Mouse (Mus musculus): ENCODE data around the gene Zfp51. TPM values are rescaled to one million over a fixed set of nuclear protein-coding genes. Genes with fewer than 3 reads are reported as not detected.
A peak's percentile ranks its signal among the peaks of the same experiment; 100 is the strongest.
"Not testable (repeated sequence)": the region's sequence is repeated elsewhere in the genome, so short reads cannot be mapped to it uniquely, and the experiment has no call there.

Gene Zfp51
- total RNA-seq (2017) = 14.8 and 15.7 TPM in 2 replicates

GRCm38 (mm10) chr17:21450138-21450704 is at the start of gene Zfp51:
TSS of gene Zfp51 (plus strand) at chr17:21450374.
- peak; percentile 99 for ATAC-seq (replicated peaks; ENCODE audit: low read depth, poor library complexity, severe bottlenecking)

- peak; percentile 97 for ATAC-seq (replicated peaks; ENCODE audit: low read depth, poor library complexity, severe bottlenecking)
Measured at GRCm38 (mm10) chr17:21422664-21423599, 27.2 kb upstream of the Zfp51 start, which contains the start of gene Zfp54. TSS of gene Zfp54 (plus strand) at chr17:21423227.

- ATAC-seq (replicated peaks; ENCODE audit: low read depth, poor library complexity, severe bottlenecking) = not testable (repeated sequence)
Measured at GRCm38 (mm10) chr17:21438806-21439400, 11.3 kb upstream of the Zfp51 start.

- ATAC-seq (replicated peaks; ENCODE audit: low read depth, poor library complexity, severe bottlenecking) = peak; percentile 80
Measured at GRCm38 (mm10) chr17:21449669-21450068, 505 bp upstream of the Zfp51 start.

DNA sequence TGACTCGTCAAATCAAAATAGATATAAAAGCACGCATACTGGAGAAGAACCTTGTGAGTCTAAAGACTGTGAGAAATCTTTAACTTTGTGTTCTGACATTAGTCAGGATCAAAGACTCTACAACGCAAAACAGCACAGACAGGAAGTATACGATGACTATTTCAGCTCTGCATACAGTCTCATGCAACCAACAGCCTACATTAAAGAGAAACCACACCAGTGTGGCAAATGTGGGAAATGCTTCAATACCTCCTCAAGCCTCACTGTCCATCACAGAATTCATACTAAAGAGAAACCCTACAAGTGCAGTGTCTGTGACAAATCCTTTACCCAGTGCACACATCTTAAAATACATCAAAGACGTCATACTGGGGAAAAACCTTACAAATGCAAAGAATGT is 13.4 kb downstream of the Zfp51 start:
- ATAC-seq (replicated peaks; ENCODE audit: low read depth, poor library complexity, severe bottlenecking) = no peak

DNA sequence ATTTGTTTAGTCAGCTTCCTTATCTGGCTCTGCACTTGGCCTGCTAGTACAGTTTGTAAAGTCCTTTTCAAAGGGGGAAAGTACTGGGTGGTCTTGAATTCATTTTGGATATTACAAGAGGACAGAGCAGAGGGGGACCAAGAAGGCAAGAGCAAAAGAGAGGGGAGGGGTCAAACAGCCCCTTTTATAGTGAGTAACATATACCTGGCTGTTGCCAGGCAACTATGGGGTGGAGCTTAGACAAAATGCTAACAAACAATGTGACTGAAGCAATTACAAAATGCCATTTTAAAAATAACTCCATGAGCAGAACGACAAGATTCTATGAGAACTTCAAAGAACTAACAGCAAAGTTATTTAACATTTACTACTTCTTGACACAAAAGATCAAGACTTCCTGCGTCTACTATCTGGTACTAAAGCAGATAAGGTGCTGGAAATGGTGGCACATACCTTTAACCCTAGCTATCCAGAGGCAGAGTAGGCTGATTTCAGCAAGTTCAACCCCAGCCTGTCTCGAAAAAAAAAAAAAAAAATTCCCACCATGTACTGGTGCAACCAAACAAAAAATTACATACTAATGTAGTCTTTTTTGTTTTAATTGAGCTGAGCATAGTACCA is 22.0 kb downstream of the Zfp51 start:
- no peak for ATAC-seq (replicated peaks; ENCODE audit: low read depth, poor library complexity, severe bottlenecking)

DNA sequence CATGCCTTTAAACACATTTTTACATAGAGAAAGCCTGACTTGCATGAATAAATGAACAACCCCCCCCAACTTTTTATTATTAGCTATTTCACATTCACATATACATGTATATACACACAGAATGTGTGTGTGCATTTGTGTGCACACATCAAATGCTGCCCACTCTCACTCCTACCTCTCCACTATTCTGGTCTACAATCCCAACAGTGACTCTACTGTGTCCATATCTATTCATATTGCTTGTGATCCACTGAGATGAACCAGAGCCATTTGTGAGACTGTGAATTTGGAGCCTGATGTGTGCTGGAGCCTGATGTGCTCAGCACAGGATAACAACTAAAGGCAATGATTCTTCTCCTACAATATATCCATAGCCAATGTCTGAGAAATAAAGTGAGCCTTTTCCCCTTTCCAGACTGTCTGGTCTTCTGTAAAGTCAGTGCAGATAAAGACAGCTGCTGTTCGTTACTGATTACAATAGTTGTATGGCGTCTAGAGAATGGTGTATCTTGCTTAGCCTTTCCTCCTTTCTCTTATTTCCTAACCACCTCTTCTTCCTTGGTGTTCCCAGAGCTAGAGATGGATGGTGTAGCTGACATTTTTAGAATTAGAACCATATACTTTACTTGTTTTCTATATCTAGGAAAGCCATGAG is 22.6 kb downstream of the Zfp51 start:
- peak; percentile 79 for ATAC-seq (replicated peaks; ENCODE audit: low read depth, poor library complexity, severe bottlenecking)

DNA sequence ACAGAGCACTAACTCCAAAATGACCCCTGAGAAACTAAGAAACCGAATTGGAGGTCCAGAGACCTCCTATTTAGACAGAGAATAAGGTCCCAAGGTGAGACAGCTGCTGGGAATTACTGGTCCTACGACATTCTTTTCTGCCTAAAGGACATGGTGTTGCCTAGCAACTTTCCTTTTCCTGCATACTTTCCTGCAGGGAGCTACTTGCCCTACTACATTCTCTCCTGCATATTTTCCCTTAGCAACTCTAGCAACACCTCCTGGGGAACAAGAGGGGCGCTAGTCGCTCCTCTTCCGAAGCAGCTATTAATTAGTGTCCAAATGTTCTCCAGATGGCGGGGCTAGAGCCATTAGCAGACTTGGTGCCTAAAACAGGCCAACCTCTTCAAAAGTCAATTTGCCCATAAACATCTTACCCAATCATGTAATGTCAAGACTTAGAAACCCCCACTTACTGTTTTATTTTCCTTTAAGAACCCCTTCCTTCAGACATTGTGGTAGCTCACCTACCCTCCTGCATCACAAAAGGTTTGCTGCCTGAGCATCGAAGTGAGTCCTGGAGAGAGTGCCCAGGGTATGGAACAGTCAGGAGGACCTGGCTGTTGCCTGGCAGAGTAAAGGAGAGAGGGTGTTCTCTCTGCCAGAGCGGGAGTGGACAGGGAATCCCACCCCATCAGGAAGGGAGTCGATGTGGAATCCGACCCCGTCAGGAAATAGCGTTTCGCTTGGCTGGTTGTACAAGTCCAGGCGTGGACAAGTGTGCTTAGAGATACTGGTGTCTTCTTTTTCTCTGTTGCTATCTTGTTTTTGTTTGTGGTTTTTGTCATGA is 23.4 kb downstream of the Zfp51 start:
- 0 out of 2 replicates have a peak, but pooled peaks have one; percentile 25 for ATAC-seq (replicated peaks; ENCODE audit: low read depth, poor library complexity, severe bottlenecking)

- not testable (repeated sequence) for ATAC-seq (replicated peaks; ENCODE audit: low read depth, poor library complexity, severe bottlenecking)
Measured at GRCm38 (mm10) chr17:21474729-21475128, 24.6 kb downstream of the Zfp51 start.

DNA sequence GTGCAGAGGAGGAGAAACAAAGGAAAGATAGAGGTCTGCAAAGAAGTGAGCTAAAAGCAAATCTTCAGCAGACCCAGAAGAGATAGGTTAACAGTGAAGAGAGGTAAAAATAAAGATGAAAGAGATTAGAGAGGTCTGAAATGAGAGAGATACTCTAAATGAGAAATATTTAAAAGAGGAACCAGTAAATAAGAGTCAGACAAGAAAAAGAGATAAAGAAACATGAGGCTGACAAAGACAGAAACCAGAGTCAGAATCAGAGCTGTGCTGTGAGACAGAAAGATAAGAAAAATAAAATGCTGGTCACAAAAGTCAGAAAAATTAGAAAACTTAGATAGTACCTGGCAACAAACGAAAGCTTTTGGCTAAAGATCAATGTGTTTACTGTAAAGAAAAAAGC is 25.1 kb downstream of the Zfp51 start:
- ATAC-seq (replicated peaks; ENCODE audit: low read depth, poor library complexity, severe bottlenecking) = not testable (repeated sequence)

DNA sequence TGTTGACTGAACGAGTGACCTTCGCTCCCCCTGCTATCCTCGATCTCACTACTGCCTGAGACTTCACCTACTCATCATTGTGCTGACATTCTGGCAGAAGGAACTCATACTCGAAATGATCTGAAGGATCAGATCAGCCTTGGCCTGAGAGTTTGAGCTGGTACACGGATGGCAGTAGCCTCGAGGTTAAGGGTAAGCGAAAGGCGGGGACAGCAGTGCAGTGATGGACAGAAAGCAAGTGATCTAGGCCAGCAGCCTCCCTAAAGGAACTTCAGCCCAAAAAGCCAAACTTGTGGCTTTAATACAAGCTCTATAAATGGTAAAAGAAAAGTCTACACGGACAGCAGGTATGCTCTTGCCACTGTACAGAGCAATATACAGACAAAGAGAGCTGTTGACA is 26.2 kb downstream of the Zfp51 start:
- not testable (repeated sequence) for ATAC-seq (replicated peaks; ENCODE audit: low read depth, poor library complexity, severe bottlenecking)

DNA sequence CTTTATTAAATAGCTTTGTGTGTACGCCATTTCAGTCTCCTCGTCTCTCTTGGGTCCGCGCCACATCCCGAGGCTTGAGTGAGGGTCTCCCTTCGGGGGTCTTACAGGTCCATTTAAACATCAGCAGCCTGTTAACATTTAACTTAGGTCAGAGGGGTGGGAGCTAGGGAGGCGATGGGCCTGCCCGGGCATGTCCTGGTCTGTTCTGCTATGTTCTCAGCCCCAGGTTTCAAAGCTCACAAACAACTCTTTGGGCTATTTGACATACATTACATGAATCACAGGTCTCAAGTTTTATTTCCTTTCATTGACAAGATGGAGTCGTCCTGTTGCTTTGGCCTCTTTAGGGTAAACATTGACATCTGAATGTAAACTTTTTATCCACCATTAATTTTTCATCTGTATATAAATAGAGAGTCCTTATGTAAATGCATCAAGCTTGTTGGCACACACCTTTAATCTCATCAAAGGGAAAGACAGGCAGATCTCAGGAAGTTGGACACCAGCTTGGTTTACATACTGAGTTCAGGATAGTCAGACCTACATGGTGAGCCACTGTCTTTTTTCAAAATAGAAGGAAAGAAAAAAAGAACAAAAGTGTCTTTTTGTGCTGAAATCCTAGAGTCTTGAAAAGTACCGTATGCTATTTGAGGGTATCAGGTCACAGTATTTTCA is 28.1 kb downstream of the Zfp51 start:
- not testable (repeated sequence) for ATAC-seq (replicated peaks; ENCODE audit: low read depth, poor library complexity, severe bottlenecking)

- ATAC-seq (replicated peaks; ENCODE audit: low read depth, poor library complexity, severe bottlenecking) = peak; percentile 99
Measured at GRCm38 (mm10) chr17:21488760-21489499, 38.8 kb downstream of the Zfp51 start, which contains the start of gene Zfp53. TSS of gene Zfp53 (plus strand) at chr17:21488998.

DNA sequence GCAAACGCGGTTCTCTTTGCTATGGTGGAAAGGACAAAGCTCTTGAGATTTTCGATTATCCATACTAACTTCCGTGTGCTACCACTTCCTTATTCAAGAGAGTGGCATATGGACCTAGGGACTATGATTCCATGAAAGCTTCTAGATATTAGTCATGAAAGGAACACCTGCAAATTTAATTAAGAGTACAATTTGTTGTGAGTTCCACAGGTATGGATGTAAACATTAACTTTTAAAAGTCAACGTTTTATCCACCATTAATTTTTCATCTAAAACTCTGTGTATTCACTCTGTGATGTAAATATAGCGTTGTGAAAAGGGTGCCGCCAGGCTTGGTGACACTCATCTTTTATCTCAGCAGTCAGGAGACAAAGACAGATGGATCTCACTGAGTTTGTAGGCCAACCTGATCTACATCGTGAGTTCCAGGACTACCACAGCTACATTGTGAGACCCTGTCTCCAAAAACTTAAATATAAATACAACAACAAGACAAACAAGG is 39.4 kb downstream of the Zfp51 start:
- ATAC-seq (replicated peaks; ENCODE audit: low read depth, poor library complexity, severe bottlenecking) = no peak; the same call in 1 of the 2 replicates

GRCm38 (mm10) chr17:21501365-21501764 is 51.2 kb downstream of the Zfp51 start:
- no peak for ATAC-seq (replicated peaks; ENCODE audit: low read depth, poor library complexity, severe bottlenecking)

GRCm38 (mm10) chr17:21504524-21504923 is 54.4 kb downstream of the Zfp51 start:
- ATAC-seq (replicated peaks; ENCODE audit: low read depth, poor library complexity, severe bottlenecking) = peak; percentile 65; the same call in 1 of the 2 replicates

DNA sequence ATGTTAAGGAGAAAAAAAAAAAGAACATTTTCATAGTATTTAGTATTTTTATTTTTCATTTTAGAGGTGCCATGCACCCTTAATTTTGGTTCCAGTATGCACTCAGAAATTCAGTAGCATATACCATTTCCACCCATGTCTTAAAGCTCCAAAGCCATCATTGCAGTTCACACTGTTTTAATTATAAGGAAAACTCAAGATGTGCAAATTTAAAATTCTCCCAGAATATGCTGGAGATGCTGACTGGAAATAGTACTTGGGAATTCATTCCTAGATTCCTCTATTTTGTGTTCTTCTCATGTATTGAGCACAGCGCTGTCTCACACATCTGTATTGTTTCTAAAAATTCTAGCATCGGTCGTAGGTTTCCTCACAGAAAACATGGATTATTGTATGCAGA is 56.1 kb downstream of the Zfp51 start:
- no peak for ATAC-seq (replicated peaks; ENCODE audit: low read depth, poor library complexity, severe bottlenecking)

Measured in common myeloid progenitor, adult 5-6 weeks (primary cell).